Mouse (Mus musculus): ENCODE measurements around the gene Gm10024.
"Not testable (repeated sequence)": the region's sequence is repeated elsewhere in the genome, so short reads cannot be mapped to it uniquely, and the experiment has no call there.

Gene Gm10024

DNA sequence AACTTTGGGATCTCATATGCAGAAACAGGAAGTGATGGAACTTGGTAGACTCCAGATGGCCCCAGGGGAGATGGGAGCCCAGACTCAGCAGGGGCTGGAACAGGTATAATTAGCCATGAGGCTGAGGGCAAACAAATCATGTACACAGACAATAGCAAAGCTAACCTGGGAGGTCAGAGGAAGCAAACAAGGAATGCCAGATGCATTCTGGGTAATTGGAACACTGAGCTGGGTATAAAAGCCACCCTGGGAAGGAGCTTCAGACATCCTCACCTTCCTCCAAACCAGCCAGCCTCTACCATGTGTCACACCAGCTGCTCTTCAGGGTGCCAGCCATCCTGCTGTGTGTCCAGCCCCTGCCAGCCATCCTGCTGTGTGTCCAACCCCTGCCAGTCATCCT lies at the start of gene Gm10024:
Gene Gm10024 (plus strand): TSS at position 301 of the 400 bp plus-strand sequence.
- DNase-seq (ENCODE audit: low spot score) = not testable (repeated sequence)

DNA sequence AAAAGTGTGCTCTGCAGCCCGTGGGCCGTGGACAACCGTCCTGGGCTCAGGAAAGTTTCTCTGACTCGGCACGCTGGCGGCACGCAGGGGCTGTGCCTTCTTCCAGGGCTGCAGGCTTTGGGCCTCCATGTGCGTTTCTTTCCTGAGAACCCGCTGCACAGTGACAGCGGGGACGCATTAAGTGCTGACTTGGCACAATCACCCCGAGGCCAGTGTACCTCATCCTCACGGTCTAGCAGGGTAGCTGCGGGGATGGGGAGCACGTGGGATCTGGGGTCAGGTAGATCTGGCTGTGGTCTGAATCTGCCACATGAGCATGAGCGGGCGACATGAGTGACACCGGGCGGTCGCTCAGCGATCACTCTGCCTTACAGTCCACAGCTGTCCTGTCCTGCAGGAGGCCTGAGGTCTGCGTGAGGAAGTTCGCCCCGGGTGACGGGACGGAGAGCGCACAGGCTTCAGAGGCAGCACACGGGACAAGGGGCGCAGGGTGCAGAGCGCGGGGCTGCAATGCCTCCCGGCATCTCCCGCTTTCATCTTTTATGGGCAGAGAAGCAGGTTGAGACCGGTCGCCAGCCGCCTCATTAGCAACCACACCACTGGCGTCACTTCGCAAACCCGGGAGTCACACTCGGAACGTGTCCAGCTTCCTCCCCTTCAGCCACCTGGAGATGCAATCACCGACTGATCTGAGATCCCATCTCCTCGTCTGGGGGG lies 47.1 kb upstream of the Gm10024 start:
- DNase-seq (ENCODE audit: low spot score) = no peak

DNA sequence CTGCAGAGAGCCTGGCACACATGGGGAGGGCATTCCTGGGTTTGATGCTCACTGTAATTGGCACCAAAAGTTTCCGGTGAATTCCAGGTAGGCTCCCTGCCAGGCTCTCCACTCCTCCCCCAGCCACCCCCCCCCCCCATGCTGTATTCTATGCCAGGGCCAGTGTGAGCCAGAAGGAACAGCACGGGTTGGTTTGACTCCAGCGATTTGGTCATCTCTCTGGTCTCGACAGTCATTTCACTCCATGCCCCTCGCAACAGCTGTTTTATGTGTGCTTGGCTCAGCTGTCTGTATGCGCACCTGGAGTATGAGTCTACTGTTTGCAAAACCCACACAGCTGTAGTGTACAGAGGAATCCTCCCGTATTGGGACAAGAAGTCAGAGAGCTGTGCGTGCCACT lies 44.9 kb upstream of the Gm10024 start:
- DNase-seq (ENCODE audit: low spot score) = no peak

DNA sequence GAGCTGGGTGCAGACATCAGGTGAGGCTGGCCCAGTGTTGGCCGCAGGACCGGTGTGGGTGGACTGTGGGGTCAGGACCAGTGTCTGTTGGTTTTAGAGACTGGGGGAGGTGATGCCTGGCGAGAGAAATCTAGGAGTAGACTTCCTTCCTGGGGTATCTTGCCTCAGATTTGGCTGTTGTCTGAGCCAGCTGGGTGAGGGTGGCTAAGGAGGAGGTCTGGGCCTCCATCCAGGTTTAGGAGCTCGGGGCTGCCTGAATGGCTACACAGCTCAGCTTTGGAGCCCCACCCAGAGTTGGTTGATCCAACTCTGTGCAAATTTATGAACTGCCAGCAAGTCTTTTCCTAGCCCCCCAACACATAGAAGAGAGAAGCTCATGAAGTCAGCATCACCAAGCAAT lies 43.9 kb upstream of the Gm10024 start:
- no peak for DNase-seq (ENCODE audit: low spot score)

DNA sequence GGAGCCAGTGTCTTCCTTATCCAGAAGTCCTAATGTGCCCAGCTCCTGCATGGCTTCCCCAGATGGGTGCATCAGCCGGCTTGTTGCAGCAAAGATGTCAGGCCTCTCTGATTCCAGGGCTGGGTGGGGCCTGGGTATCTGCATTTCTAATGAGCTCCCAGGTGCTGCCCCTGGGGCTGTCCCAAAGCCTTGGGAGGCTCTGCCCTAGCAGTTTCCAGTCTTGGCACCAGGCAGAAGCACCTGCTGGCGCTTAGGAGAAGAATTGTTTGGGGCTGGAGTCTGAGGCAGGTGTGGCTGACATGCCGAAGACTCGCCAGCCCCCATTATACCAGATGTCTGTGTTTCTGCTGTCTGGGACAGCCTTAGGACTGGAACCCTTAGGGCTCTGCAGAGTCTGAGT lies 40.5 kb upstream of the Gm10024 start:
- no peak for DNase-seq (ENCODE audit: low spot score)

DNA sequence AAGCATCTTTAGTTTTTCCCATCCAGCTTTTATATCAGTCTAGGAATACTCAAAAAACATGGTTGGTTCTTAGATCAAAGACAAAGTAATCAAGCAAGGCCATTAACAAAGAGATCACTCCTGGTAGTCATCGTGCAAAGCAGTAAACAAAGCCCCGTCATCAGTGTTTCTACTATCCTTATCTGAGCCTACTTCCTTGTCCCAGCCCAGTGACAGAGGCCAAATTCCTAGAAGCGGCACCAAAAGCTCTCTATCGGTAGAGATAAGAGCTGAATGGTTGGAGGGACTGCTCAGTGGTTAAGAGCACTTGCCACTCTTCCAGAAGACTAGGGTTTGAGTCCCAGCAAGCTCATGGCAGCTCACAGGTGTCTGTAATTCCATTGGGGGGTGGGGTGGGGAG lies 39.7 kb upstream of the Gm10024 start:
- DNase-seq (ENCODE audit: low spot score) = no peak

DNA sequence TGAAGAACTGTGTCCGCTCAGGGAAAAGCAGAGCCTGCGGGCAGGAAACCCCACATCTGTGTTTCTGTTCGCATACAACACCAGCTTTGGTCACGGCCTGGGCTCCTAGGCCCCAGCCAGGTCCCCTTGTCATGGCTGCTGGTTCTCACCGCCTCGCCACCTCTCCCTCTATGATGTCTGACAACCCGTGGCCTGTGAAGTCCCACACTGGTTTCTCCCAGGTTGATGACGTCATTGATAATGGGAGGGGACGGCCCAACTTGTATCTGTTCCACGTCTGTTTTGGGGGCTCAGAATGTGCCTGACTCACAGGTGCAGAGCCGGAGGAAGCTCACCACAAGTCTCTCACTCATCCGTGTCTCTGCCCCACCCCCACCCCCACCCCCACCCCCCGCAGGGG lies 37.5 kb upstream of the Gm10024 start:
- DNase-seq (ENCODE audit: low spot score) = no peak

DNA sequence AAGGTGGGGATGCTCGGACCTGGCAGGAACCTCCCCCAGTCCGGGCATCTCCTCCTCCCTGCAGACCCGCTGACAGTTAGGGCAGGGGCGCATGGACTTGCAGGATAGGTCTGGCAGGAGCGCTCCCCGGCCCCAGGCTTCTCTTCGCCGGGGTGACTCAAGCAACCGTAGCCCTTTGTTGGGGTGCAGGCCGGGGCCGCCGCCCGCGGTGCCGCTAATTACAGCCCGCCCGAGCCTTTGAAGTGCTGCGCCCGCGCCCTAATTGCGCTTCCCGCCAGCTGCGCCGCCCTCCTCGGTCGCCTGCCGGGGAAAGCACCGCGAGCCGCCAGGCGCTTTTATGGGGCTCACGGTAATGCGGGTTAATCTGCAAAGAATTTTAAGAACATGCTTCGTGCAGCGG lies 33.7 kb upstream of the Gm10024 start:
- no peak for DNase-seq (ENCODE audit: low spot score)

DNA sequence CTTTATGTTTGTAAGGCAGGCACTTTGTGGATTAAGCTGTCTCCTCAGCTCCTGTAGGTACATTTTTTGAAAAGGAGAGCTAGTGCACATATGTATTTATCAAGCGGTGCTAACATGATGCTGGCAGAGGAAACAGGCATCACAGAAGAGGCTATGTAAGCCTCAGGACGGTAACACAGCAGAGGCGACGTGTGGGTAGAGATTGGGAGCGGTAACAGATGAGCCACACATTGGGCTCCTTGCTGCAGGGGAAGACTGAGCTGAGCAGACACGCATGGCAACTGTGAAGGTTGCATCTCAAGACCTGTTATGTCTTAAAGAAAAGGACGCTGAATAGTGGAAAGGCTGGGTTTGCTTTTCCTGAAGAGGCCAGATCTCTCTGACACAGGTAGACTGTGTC lies 28.3 kb upstream of the Gm10024 start:
- no peak for DNase-seq (ENCODE audit: low spot score)

DNA sequence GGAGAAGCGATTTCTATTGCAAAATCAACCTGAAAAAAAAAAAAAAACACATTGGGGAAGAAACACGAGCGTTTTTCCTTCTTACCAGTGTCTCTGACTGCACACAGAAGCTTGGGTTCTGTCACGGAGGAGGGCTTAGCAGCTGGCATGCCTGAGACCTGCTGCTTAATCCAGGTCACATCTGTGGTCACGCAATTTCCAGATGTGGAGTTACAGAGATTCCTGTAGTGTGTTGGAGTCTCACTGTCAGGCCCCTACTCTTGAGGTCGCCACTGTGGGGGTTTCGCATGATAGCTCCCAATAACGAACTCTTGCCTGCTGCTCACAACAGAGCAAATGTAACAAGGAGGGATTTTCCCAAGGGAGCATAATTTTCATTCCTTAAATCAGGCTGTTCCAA lies 27.1 kb upstream of the Gm10024 start:
- DNase-seq (ENCODE audit: low spot score) = no peak

DNA sequence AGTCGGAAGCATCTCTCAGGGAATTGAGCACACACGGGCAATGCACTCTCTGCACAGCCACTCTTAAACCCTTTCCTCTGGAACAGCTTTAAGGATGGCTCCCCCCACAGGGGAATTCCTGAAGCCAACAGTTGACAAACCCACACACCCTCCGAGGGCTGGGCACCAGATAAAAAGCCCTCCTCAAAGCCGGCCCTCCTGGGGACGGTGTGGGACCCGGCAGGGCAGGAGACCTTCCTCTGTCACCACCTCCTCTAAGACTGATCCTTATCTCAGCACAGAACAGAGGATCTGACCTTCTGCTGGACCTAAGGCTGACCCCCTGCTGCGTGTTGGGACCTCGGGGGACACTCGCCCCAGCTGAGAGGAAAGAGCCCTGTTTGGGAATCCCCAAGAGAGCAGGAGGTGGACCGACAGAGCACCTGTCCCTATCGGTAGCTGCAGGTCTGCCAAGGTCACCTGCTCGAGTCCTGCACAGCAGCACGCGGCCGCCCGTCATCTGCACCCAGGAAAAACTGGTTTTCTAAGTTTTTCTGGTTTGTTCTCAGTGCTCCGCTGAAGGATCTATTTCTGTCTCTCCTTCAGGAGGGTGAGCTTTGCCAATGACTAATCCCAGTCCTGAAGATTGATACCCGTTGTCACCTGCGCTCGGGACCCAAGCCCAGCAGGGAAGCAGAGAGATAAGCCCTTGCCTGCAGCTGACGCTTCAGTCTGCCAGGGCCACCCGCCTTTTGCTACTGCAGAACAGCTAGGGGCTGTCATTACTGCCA lies 25.2 kb upstream of the Gm10024 start, which contains the start of gene Tspear:
Gene Tspear (plus strand): TSS at position 675 of the 770 bp plus-strand sequence.
- no peak for DNase-seq (ENCODE audit: low spot score)

DNA sequence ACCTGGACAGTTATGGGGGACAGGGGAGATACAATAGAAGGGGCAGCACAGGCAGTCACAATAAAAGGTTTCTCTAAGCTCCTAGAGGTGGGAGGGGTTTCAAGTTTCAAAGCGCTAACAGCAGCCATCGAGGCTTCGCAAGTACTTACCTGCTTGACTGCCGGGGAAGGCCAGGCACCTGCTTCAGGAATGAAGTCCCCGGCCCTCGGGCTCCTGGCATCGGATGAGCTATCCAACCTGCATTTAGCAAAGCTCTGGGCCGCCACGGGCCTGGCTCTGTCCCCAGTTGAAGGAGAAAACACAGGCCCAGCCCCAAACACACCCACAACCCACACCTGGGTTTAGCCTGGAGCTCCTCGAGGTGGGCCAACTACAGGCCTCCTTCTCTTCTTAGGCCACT lies 24.2 kb upstream of the Gm10024 start:
- no peak for DNase-seq (ENCODE audit: low spot score)

DNA sequence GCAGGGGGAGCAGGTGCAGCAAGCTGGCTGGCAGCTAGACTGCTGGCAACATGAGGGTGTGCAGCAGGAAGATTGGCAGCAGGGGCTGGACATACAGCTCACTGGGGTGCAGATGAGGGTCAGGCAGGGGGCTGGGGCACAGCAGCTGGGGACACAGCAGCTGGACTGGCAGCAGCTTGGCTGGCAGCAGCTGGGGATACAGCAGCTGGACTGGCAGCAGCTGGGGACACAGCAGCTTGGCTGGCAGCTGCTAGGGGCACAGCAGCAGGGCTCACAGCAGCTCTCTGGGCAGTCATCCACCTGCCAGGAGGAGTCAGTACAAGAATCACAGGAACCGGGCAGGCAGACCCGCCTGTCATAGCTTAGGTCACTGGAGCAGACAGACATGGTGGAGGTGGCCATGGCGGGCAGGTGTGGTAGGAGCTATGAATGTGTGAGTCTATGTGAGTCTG lies 20.9 kb upstream of the Gm10024 start, which contains the start of gene Gm19402:
Gene Gm19402 (minus strand): TSS at position 402 of the 452 bp plus-strand sequence.
- DNase-seq (ENCODE audit: low spot score) = not testable (repeated sequence)

DNA sequence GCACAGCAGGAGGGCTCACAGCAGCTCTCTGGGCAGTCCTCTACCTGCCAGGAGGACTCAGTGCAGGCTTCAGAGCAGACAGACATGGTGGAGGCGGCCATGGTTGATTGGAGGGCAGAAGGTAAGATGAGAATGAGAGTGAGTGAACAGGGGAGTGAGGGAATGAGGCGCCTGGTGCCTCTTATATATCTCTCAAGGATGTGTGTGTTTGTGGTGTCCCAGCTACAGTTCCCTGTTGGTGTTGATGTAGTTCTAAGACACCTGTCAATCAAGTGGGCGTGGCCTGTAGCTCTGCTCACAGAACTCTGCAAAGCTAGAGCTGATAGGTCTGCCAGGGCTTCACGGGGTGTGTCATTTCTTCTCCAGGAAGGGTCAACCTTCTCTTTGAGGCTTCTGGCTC lies 14.1 kb upstream of the Gm10024 start, which contains the start of gene Gm9508:
Gene Gm9508 (minus strand): TSS at position 101 of the 400 bp plus-strand sequence.
- DNase-seq (ENCODE audit: low spot score) = no peak

DNA sequence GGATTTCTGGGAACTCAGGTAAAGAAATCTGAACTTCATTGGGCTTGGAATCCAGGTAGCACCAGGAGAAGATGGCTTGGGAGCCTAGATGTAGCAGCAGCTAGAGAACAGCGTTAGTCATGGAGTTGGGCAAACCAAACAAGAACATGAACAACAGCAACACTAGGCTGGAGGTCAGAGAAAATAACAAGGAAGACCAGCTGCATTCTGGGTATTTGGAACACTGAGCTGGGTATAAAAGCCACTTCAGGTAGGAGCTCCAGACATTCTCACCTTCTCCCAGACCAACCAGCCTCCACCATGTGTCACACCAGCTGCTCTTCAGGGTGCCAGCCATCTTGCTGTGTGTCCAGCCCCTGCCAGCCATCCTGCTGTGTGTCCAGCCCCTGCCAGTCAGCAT lies 4.9 kb upstream of the Gm10024 start, which contains the start of gene Gm10272:
Gene Gm10272 (plus strand): TSS at position 301 of the 400 bp plus-strand sequence.
- no peak for DNase-seq (ENCODE audit: low spot score)

DNA sequence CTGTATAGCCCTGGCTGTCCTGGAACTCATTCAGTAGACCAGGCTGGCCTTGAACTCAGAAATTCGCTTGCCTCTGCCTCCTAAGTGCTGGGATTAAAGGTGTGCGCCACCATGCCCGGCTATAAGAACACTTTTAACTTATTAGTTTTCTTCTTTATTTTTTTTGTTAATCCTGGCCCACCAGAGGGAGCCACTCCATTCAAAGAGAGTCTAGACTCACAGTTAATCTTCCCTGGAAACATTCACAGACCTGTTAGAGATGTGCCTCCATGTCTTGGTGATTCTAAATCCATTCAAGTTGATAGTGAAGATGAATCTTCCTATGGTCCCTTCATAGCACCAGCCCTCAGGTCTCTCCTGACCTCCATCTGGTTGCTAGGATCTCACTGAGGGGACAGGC lies 1.4 kb upstream of the Gm10024 start:
- DNase-seq (ENCODE audit: low spot score) = no peak

DNA sequence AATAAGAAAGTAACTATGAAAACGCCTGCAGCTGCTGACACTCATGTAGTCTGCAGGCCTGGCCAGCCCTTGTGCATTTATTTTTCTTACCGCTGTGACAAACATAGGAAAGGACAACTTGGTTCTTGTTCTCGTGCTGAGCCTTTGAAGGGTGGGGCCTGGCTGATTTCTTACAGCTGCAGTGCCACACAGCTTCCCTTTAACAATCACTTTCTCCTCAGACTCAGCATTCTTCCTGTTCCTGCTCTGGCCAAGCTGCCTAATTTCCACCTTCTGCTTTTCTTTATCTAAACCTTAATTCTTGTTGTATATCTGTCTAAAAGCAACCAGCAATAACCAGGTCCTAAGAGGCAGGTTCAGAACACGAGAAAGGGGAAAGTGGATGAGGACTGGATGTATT lies 2.5 kb downstream of the Gm10024 start:
- no peak for DNase-seq (ENCODE audit: low spot score)

DNA sequence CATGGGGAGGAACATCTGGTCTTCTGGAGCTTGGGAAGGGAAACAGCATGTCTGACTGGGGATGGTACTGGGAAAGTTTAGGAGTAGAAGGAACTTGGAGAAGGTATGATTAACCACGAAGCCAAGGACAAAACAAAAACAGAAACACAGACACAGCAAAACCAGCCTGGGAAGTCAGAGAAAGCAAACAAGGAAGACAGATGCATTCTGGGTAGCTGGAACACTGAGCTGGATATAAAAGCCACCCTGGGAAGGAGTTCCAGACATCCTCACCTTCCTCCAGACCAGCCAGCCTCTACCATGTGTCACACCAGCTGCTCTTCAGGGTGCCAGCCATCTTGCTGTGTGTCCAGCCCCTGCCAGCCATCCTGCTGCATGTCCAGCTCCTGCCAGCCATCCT lies 4.2 kb downstream of the Gm10024 start, which contains the start of gene Gm10142:
Gene Gm10142 (plus strand): TSS at position 301 of the 400 bp plus-strand sequence.
- DNase-seq (ENCODE audit: low spot score) = no peak

DNA sequence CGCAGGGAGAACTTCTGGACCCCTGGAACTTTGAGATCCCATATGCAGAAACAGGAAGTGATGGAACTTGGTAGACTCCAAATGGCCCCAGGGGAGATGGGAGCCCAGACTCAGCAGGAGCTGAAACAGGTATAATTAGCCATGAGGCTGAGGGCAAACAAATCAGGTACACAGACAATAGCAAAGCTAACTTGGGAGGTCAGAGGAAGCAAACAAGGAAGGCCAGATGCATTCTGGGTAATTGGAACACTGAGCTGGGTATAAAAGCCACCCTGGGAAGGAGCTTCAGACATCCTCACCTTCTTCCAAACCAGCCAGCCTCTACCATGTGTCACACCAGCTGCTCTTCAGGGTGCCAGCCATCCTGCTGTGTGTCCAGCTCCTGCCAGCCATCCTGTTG lies 9.0 kb downstream of the Gm10024 start, which contains the start of gene Krtap12-1:
Gene Krtap12-1 (plus strand): TSS at position 301 of the 400 bp plus-strand sequence.
- DNase-seq (ENCODE audit: low spot score) = not testable (repeated sequence)

DNA sequence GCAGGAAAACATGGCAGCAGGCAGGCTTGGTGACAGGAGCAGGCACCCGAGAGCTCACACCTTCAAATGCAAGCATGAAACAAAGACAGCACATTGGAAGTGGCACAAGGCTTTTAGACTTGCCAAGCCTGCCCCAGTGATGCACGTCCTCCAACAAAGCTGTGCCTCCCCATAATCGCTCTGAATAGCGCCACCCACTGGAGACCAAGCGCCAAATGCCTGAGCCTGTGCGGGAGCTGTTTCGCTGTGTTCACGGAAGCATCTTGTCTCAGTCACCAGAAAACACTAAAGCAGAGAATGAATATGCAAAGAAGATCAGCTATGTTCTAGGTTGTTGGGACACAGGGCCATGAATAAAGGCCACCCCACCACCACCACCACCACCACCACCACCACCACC lies 13.6 kb downstream of the Gm10024 start:
- no peak for DNase-seq (ENCODE audit: low spot score)

DNA sequence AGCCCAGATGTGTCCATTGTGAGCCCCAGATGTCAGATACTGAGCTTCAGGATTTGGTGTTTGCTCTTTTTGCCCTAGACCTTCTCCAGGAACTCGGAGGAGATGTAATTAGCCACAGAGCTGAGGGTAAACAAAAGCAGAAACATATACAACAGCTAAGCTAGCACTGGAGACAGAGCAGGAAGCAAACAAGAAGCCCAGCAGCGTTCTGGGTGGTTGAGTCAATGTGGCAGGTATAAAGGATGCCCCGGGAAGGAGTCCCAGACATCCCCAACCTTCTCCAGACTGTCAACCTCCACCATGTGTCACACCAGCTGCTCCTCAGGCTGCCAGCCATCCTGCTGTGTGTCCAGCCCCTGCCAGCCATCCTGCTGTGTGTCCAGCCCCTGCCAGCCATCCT lies 14.9 kb downstream of the Gm10024 start, which contains the start of gene Gm10100:
Gene Gm10100 (plus strand): TSS at position 301 of the 400 bp plus-strand sequence.
- no peak for DNase-seq (ENCODE audit: low spot score)

DNA sequence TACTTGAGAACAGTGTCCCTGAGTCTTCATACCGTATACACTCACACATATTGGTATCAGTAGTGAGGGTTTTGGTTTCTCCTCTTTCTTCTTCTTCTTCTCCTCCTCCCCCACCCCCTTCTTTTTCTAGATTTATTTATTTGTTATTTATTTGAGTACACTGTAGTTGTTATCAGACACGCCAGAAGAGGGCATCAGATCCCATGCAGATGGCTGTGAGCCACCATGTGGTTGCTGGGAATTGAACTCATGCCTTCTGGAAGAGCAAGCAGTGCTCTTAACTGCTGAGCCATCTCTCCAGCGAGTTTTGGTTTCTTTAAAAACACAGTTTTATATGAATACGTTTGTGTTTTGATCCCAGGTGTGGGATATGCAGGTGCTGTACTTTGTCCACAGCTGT lies 17.0 kb downstream of the Gm10024 start:
- DNase-seq (ENCODE audit: low spot score) = no peak

DNA sequence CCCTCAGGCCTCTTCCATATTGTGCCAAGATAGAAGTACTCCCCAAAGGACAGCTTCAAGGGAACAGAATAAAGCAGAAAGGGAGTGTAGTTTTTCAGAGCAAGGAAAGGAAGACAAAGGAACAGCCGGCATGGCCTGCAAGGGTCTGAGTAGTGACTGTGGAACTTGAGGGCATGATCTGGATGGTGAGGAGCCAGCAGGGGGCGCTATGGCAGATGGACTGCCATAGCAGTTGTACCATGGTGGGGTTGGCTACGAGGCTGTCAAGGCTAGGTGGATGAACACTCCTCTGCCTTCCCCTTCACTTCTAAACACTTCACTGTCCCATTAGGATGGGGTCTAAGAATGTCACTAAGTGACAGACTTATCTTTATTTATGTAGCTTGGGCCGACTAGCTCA lies 18.0 kb downstream of the Gm10024 start:
- no peak for DNase-seq (ENCODE audit: low spot score)

All from ovary, adult 18-20 months (tissue).